Mouse (Mus musculus) hindbrain, embryonic 10.5 days (tissue): ENCODE results near the gene Fto. TPM values are rescaled to one million over a fixed set of nuclear protein-coding genes. Genes with fewer than 3 reads are reported as not detected.

Experiments
- DNase-seq: peaks from one replicate; pipeline ENCODE4 v3.0.0-alpha.2; 2017; ENCODE audit warnings: low spot score
- H3K27ac ChIP-seq: fragments of 300-500 bp; sonication (generic); 2 replicates; pipeline ENCODE4 v1.5.1; 2016; ENCODE audit warnings: mild to moderate bottlenecking, moderate library complexity
- H3K27me3 ChIP-seq: fragments of 300-500 bp; sonication (generic); 2 replicates; pipeline ENCODE4 v1.6.1; 2016; ENCODE audit warnings: mild to moderate bottlenecking; ENCODE audit not compliant: poor library complexity, insufficient read depth, severe bottlenecking
- H3K36me3 ChIP-seq: fragments of 300-500 bp; sonication (generic); 2 replicates; pipeline ENCODE4 v1.6.1; 2016; ENCODE audit warnings: mild to moderate bottlenecking, moderate library complexity
- H3K4me1 ChIP-seq: fragments of 300-500 bp; sonication (generic); replicated peaks from 2 replicates; pipeline ENCODE4 v1.6.1; 2016; ENCODE audit warnings: mild to moderate bottlenecking
- H3K4me3 ChIP-seq: fragments of 300-500 bp; sonication (generic); 2 replicates; pipeline ENCODE4 v1.5.1; 2016; ENCODE audit warnings: mild to moderate bottlenecking, moderate library complexity
- H3K9me3 ChIP-seq: fragments of 300-500 bp; sonication (generic); 2 replicates; pipeline ENCODE4 v1.6.1; 2016; ENCODE audit warnings: mild to moderate bottlenecking, moderate library complexity
- WGBS: fragments of 180-500 bp; shearing (Covaris S2); methylation state at CpG from one replicate; pipeline ENCODE4 v1.1.7; 2016; 5-methylcytosine and 5-hydroxymethylcytosine counted together
- polyA plus RNA-seq: library from polyadenylated mRNA; unstranded; fragments of >200 nt; fragmentation: Nextera tagmentation; extraction: Ambion mirVana; gene quantifications from 2 replicates; pipeline ENCODE4 v1.2.1, GENCODE M21; 2016

Gene Fto
- polyA plus RNA-seq, 1 experiment from 2014 or later = 103 TPM

DNA sequence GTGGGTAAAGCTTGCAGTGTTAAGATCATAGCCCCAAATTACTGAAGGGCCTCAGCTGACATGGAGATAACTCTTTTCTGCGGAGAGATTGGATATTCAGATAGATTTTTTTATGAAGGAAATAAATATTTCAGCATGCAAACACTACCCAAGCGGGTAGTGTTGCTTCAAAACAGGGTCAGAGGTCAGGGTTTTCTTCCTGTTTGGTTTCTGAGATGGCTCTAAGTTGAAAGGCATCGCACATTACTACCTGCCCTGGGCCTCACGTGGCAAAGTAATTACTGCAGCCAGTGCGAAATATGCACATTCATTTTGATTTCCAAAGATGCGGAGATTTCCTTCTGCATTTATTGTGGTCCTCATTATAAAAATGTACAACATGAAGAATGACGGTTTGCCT lies 249.3 kb downstream of the Fto start:
- Histone ChIP-seq H3K27ac (no peak overlapping the region), H3K4me3 (no peak overlapping the region), H3K9me3 (no peaks in the 10 kb centered on the region), H3K36me3 (no peaks in the 10 kb centered on the region), H3K4me1 (peaks cover 46% of the 10 kb centered on the region), H3K27me3 (no peaks in the 10 kb centered on the region)
- DNase-seq = no peak
- 63% methylated on average over 7 of the region's 7 CpGs for WGBS

DNA sequence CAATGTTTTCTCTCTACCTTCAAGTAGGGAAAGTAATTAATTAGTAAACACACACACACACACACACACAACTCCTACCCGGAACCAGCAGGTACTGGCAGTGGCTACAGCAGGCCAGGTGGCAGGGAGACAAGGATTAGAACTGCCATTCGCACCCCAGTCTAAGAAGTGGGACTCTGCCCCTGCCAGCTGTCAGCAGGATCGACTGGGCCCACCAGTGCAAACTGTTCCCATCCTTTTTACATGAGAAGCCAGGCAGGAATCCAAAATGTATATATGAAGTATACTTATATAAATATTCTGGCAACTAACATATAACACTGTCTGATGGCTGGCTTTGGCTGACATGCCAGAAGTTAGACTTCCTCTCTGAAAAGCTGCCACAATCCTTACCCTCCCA lies 250.0 kb downstream of the Fto start:
- Histone ChIP-seq H3K27me3 (no peaks in the 10 kb centered on the region), H3K27ac (no peak overlapping the region), H3K4me1 (peaks cover 53% of the 10 kb centered on the region), H3K9me3 (no peaks in the 10 kb centered on the region), H3K4me3 (no peak overlapping the region), H3K36me3 (no peaks in the 10 kb centered on the region)
- WGBS = 90% methylated on average over 3 of the region's 3 CpGs
- DNase-seq = no peak

DNA sequence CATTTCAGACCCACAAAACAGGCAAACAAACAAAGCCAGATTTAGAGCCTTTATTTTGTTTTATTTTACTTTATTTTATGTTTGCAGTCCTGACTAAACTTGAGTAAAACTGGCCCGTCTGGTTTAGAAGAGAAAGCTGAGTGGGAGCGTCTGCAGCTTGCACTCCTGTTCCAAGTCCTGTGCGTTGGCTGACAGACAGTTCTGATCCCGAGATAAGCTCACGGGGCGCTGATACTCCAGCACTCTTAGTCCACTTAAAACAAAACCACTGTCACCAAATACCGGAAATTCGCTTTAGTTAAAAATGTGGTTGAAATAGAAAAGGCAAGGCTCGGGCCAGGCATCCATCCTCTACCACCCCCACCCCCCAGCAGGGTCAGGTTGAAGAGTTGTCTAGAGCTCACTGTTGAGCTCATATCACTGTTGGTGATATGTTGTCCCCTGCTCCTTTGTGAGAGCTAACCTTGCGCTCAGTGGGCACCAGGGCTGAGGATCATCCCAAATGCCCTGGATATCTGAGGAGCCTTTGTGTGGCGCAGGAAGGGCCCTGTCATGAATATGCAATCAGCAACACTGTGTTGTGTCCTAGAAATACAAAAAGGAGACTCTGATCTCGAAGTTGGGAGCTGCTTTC lies 252.7 kb downstream of the Fto start:
- peak overlapping the region; percentile 84 for H3K27ac ChIP-seq
- H3K27me3 ChIP-seq = no peaks in the 10 kb centered on the region
- 37% methylated on average over 12 of the region's 12 CpGs for WGBS
- H3K4me3 ChIP-seq = no peak overlapping the region
- H3K9me3 ChIP-seq = no peaks in the 10 kb centered on the region
- H3K36me3 ChIP-seq = no peaks in the 10 kb centered on the region
- H3K4me1 ChIP-seq = peaks cover 66% of the 10 kb centered on the region
- DNase-seq = peak; percentile 48

DNA sequence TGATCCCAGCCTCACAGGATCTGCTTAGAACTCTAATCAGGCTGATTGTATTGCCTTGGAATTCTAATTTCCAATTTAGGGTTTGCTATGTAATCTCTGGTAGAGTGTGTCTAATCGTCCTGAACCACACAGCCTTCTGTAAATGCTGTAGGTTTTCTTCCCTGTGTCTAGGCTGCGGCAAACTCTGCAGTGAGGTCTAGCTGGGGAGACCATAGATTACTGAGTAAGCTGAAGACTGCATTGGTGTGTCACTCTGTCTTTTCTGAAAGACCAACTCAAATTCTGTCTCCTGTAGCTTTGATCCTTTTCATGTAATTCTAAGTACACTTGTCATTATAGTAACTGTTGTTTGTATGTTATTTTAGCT lies 253.2 kb downstream of the Fto start:
- WGBS = 40% methylated on average over 2 of the region's 2 CpGs
- Histone ChIP-seq H3K36me3 (no peaks in the 10 kb centered on the region), H3K4me3 (no peak overlapping the region), H3K27me3 (no peaks in the 10 kb centered on the region), H3K4me1 (peaks cover 66% of the 10 kb centered on the region), H3K9me3 (no peaks in the 10 kb centered on the region), H3K27ac (peak overlapping the region; percentile 84)
- DNase-seq = no peak

DNA sequence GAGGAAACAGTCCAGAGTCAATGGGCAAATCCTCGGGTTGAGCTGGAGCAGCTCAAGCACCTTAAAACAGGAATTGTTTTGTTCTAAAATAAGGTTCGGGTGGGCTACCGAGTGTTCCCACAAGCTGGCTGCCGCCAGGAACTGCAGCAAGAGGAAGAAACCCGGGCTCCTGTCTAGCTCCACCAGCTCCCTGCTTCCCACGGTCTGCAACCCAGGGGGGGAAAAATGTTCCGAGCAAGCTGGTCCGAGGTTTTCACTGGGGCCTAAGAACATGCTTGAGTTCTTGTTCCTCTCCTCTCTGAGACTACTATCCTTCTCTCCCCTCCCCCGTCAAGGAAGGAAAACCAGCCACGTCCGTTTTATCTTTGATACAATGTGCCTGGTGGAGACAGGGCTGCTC lies 256.5 kb downstream of the Fto start:
- H3K4me3 ChIP-seq = no peak overlapping the region
- DNase-seq = no peak
- 50% methylated on average over 11 of the region's 11 CpGs for WGBS
- no peaks in the 10 kb centered on the region for H3K27me3 ChIP-seq
- H3K36me3 ChIP-seq = no peaks in the 10 kb centered on the region
- H3K4me1 ChIP-seq = peaks cover 67% of the 10 kb centered on the region
- peak overlapping the region; percentile 30 for H3K27ac ChIP-seq
- H3K9me3 ChIP-seq = no peaks in the 10 kb centered on the region

DNA sequence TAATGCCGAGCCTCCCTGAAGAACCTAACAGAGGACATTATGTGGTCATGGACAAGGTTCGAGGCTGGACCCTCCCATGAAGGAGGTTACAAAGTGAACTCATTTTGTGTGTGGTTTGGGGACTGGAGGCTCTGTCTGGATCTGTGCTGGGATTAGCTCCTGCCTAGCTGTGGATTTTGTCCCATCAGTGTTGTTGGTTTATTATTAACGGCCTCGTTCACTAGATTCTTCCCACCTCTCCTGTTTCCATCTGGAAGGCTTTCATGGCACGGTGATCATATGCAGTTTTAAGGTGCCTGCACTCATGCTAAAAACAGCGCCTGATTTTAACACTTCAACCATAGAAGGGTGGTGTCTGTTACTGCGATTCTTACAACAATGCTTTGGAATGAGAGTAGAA lies 257.5 kb downstream of the Fto start:
- Histone ChIP-seq H3K27ac (no peak overlapping the region), H3K36me3 (no peaks in the 10 kb centered on the region), H3K9me3 (no peaks in the 10 kb centered on the region), H3K27me3 (no peaks in the 10 kb centered on the region), H3K4me1 (peaks cover 68% of the 10 kb centered on the region), H3K4me3 (no peak overlapping the region)
- DNase-seq = no peak
- 89% methylated on average over 7 of the region's 7 CpGs for WGBS

DNA sequence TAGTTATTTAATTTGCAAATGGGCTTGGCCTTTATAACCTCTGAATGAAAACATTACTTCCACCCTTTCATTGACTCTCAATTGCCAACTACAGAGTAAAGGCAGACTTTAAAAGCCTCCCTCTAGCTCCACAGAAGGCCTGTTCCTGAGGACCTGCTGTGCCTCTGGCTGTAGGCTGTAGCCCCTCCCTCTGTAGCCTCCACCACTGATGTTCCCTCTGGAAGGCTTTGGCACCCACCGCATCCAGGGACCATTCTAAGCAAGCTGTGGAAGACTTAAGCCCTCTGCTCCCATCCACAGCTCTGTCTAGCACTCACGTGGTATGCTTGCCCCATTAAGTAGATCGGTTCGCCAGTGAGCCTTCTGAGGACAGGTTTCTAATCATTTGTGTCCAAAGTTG lies 258.7 kb downstream of the Fto start:
- Histone ChIP-seq H3K27me3 (no peaks in the 10 kb centered on the region), H3K36me3 (no peaks in the 10 kb centered on the region), H3K27ac (no peak overlapping the region; the same call in 1 of the 2 replicates), H3K4me3 (no peak overlapping the region), H3K9me3 (no peaks in the 10 kb centered on the region), H3K4me1 (peaks cover 68% of the 10 kb centered on the region)
- no peak for DNase-seq
- WGBS = 42% methylated on average over 4 of the region's 4 CpGs

DNA sequence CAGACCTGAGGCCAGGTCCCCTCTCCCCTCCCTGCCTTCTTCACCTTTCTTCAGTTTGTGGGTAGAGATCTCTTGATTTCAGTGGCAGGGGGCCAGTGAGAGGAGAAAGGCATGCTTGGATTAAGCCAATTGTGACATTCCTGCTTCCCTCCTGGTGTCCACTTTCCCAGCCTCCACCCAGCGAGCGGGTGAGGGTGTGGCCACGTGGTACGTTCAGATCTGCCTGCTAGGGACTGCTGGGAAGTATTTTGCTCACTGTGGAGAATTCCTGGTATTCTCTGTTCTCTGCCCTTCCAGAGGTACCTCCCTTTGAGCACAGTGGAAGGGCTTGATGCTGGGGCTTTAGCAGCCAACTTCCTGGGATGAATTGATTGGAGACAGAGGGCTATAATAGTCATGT lies 259.3 kb downstream of the Fto start:
- H3K9me3 ChIP-seq = no peaks in the 10 kb centered on the region
- DNase-seq = no peak
- peaks cover 65% of the 10 kb centered on the region for H3K4me1 ChIP-seq
- H3K4me3 ChIP-seq = no peak overlapping the region
- H3K27me3 ChIP-seq = no peaks in the 10 kb centered on the region
- WGBS = 25% methylated on average over 4 of the region's 4 CpGs
- H3K27ac ChIP-seq = peak overlapping the region; percentile 57
- H3K36me3 ChIP-seq = no peaks in the 10 kb centered on the region

DNA sequence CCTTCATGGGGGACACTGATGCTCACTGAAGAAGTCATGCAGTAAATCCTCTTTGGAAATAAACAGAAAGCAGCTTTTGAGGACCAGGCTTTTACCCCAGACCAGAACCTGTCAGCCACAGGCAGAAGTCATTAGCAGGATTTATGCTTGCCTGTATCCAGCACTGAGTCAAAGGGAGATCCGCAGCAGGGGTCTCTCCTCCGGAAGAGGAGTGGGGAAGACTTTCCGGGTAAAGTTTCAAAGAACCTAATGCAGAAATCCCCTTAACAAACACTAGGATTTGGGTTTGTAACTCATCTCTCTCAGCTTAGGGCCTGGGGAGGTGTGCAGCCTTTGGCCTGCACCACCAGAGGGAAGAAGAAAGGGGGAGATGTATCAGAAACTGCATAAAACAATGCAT lies 262.3 kb downstream of the Fto start:
- Histone ChIP-seq H3K9me3 (no peaks in the 10 kb centered on the region), H3K27me3 (no peaks in the 10 kb centered on the region), H3K27ac (peak overlapping the region; percentile 73), H3K4me3 (no peak overlapping the region), H3K4me1 (peaks cover 43% of the 10 kb centered on the region), H3K36me3 (no peaks in the 10 kb centered on the region)
- DNase-seq = no peak
- 10% methylated on average over 3 of the region's 3 CpGs for WGBS

DNA sequence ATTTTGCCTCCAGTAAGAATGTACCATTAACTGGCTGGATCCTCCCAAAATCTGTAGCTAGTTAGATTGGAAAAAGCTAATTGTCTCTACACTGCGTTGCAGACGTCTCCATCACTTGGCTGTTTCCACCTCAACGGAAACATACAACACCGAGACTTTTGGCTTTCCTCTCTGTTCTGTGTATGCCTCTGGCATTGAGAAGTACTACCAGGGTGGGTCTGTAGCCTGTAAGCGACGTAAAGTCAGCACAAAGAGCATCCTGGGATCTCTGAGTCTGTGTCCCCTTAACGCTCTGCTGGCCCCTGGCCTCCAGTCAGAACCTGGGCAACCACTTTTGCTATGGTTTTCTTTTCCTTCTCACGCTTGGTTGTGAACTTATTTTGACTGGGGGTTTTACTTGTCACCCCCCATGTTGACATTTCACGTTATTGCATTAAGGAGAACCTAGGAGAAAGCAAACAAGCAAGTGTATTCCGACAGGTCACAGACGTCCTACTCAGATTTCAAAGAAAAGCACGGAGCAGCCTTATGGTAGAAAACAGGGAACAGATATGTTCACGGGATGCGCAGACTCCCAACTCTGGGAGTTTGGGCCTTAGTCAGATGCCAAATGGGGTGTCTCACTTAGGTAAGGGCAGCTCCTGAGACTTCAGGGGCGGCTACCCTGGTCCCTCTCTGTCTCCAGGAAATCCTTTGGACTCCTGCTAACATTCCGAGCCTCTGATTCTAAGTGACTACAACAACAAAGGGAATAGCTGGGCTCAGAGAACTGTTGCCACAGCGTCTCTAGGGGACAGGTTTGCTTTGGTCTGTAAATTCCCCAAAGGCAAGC lies 263.0 kb downstream of the Fto start:
- WGBS = 11% methylated on average over 17 of the region's 17 CpGs
- Histone ChIP-seq H3K4me1 (peaks cover 41% of the 10 kb centered on the region), H3K27ac (peak overlapping the region; percentile 73), H3K36me3 (no peaks in the 10 kb centered on the region), H3K9me3 (no peaks in the 10 kb centered on the region), H3K4me3 (no peak overlapping the region), H3K27me3 (no peaks in the 10 kb centered on the region)
- DNase-seq = peak; percentile 51

DNA sequence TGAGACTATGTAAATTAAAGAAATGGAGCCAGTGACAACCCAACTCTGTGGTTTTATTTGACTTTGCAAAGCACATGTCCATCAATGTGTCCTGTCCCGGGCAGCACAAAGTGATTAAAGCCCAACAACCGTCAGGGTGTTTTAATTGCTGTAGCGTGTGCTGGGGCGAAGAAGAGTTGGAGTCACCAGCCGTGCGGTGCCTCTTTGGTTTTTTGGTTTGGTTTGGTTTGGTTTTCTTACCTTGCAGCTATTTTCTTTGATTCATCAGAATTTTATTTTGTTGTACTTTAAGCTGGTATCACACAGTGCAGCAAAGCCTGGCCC lies 263.6 kb downstream of the Fto start:
- peaks cover 38% of the 10 kb centered on the region for H3K4me1 ChIP-seq
- no peak overlapping the region for H3K4me3 ChIP-seq
- H3K9me3 ChIP-seq = no peaks in the 10 kb centered on the region
- 15% methylated on average over 6 of the region's 6 CpGs for WGBS
- H3K27ac ChIP-seq = peak overlapping the region; percentile 73
- H3K27me3 ChIP-seq = no peaks in the 10 kb centered on the region
- DNase-seq = no peak
- H3K36me3 ChIP-seq = no peaks in the 10 kb centered on the region

DNA sequence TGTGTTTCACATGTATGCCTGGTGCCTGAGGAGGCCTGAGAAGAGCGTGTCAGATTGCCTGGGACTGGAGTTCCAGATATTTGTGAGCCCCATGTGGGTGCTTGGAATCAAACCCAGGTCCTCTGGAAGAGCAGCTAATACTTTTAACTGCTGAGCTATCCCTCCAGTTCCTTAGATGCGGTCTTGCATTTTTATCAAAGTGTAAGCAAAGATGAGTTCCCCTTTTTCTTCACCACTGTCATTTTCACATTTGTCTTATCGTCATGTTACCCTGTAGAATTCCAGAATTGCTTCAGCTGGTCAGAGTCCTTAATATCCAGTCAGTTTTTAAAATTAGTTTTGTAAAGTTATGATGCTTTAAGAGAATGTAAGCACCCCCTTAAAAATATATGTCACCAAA lies 264.3 kb downstream of the Fto start:
- Histone ChIP-seq H3K36me3 (no peaks in the 10 kb centered on the region), H3K4me3 (no peak overlapping the region), H3K9me3 (no peaks in the 10 kb centered on the region), H3K27ac (no peak overlapping the region), H3K27me3 (no peaks in the 10 kb centered on the region), H3K4me1 (peaks cover 37% of the 10 kb centered on the region)
- DNase-seq = no peak
- WGBS = 89% methylated on average over 3 of the region's 3 CpGs

DNA sequence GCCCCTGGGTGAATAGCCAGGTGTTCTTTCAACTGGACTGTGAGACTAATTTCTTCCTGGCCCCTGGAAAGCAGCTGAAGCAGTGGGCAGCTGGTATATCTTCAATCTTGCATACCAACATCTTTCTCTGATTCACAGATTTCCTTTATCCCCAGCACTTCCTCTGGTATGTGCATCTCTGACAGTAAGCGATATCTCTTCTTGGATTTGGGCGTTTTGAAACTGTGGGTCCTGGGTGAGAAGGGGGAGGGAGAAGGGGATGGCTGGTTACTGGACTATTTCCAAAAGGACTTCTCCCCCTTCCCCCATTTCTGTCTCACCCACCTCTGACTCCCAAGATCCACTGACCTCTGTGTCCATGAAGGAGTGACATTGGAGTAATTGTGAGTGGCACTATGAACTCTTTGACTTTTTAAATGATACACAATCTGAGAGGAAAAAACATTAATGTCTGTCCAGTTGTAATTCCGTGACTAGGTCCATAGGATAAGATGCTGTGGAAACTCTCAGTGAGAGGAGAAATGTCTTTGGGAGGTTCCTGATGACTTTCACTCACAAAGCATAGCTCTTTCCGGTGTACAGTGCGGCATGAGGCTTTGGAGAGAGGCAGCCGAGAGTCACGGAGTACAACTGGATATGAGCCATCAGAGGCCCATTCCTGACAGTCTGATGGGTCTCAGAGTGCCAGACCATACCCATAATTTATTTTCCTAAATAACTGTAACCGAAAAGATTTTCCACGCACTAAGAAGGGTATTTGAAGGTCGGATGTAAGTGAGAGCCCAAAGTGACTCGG lies 271.5 kb downstream of the Fto start:
- 89% methylated on average over 11 of the region's 11 CpGs for WGBS
- DNase-seq = no peak
- H3K27ac ChIP-seq = no peak overlapping the region

More for the DNA sequence above, 271.5 kb downstream of the Fto start:
- no peak overlapping the region for H3K4me3 ChIP-seq
- peaks cover 7% of the 10 kb centered on the region; the same call in 1 of the 2 replicates for H3K4me1 ChIP-seq
- no peaks in the 10 kb centered on the region for H3K27me3 ChIP-seq
- no peaks in the 10 kb centered on the region for H3K36me3 ChIP-seq
- no peaks in the 10 kb centered on the region for H3K9me3 ChIP-seq
